Mouse (Mus musculus) layer of hippocampus, postnatal 36 days (tissue): Measurements from ENCODE around the gene Cts7. TPM values are rescaled to one million over a fixed set of nuclear protein-coding genes. Genes with fewer than 3 reads are reported as not detected.

Source experiments
- DNase-seq, 2 experiments: peaks; one replicate each; pipeline ENCODE4 v3.0.0; 2022
- microRNA-seq, 2 experiments: library from miRNA; unstranded; fragments of <30 nt; microRNA quantifications; one replicate each; pipeline ENCODE4 v1.2.0; 2021
- total RNA-seq, 2 experiments: library from RNA; stranded (reverse); gene quantifications; 2 replicates each; pipeline ENCODE4 v1.2.3; 2021

Gene Cts7
- not detected for total RNA-seq

- no peak for DNase-seq
Measured at GRCm38 (mm10) chr13:61358097-61358496, at the start of gene Cts7. Gene Cts7, minus strand, starts transcription at chr13:61358197.

Small RNA genes within 50 kb of the gene (microRNA-seq; reads per million reads assigned to microRNA genes)
- 0 reads per million in 2 experiments for gene Gm27704

Other genes with a start within 250 kb of the Cts7 start
- gene Ctsr, start 193.9 kb downstream of the Cts7 start, total RNA-seq, result not detected
- not detected for gene Cts6, start 154.8 kb downstream of the Cts7 start, total RNA-seq
- not detected for gene Cts8, start 102.8 kb downstream of the Cts7 start, total RNA-seq
- not detected for gene Gm49398, start 69.4 kb downstream of the Cts7 start, total RNA-seq
- not detected for gene Ctsm, start 183.6 kb upstream of the Cts7 start, total RNA-seq
- not detected for gene Gm49352, start 210.0 kb upstream of the Cts7 start, total RNA-seq
- gene Cts3, start 211.9 kb upstream of the Cts7 start, total RNA-seq, result not detected